Mouse (Mus musculus) yolk sac, embryonic 10.5 days (tissue): ENCODE measurements around the gene Mlana.
A peak's percentile ranks its signal among the peaks of the same experiment; 100 is the strongest.

Source experiments
- DNase-seq: peaks from one replicate; pipeline ENCODE4 v3.0.0-alpha.2; 2017; ENCODE audit warnings: low spot score

The Mlana gene

DNA sequence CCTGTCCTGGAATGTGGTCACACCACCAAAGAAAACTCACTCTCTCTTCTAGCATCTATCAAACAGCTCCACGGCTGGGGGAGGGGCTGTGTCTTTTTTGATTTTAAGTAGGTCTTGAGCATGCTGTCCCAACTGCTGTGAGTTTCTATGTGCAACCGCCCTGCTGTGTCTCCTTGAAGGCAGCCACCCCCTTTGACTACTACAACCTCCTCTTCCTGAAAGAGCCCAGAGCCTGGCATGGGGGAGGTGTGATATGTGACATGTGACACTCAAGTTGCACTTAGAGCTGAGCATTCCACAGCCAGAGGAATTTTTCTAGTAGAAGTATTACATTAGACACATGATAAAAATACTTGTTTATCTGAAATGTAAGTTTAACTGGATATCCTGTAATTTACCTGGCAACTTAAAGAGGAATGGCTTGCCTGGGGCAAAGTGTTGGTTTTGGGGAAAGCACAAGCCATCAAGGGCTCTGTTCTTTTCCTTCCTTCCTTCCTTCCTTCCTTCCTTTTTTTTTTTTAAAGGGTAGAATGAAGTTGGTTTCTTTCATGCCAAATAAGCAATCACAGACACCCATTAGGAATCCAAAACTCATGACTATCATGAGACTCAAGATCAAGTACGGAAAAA lies at the start of gene Mlana:
TSS of gene Mlana (plus strand) at position 580 of the 630 bp plus-strand sequence.
- DNase-seq: no peak

DNA sequence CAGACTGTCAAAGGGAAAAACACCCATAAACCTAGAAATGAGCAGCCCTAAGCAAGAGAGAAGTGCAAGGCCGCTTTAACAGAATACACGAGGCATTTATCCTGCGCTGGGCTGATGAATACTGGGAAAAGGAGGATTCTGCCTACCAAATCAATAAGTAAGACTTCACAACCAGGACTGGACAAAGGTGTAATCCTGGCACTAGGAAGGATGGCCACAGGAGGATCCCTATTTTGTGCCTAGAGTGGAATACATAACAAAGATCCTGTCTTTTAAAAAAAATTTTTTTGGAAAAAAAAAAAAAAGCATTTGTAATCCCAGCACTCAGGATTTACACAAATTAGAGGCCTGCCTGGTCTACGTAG lies 49.1 kb upstream of the Mlana start:
- no peak for DNase-seq

GRCm38 (mm10) chr19:29649683-29650082 lies 47.9 kb upstream of the Mlana start:
- DNase-seq: no peak

DNA sequence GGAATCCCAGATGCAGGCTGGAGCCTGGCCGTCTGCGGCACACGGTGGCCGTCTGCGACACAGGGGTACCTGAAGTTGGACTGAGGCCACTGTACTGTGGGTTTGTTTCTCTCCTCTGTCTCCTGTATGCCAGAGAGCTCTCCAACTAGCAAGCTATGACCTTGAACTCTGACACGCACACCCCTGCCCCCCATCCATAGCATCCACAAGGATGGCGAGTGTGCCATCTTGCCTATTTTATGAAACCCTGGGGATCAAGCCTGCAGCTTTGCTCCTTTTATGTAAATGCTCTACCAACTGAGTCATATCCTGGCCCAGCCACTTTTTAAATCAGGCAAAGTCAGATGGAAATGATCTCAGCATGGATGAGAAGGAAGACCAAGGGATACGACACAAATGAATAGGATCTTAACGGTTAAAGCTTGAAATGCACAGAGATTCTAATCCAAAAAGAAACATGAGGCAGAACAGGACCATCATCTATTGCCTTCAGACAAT lies 43.8 kb upstream of the Mlana start:
- DNase-seq: no peak

DNA sequence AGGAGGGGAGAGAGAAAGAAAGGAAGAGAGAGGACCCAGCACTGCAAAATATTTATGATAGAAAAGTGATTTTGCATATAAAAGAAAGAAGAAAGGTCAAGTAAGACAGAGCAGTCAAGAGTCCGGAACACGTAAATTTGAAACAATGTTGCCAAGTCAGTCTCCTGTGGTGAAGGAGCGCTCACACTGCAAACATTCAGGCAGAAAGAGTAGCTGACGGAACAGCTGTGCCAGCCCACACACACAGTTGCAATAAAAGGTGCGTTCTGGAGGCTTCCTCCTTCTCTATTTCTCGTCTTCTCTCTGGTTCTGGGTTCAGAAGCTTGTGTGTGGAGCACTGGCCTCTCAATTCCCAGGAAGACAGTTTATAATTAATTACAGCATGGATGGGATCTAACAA lies 42.5 kb upstream of the Mlana start:
- DNase-seq: no peak

DNA sequence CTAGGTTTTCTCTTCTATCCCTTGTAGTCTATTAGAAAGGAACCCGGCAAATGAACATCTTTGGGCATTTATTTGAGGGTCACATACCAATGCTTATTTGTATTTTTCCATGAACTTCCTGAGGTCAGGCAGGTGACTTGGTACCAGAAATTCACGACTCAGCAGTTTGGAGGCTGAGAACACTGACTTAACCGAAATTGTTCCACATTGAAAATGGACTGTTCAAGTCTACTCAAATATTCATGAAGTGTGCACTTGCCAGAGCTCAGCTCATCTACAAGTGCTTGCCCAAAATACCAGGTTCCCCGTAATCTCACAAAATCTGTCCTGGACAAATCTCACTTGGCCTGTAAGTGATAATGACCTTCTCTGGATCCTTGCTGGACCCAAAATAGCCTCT lies 41.6 kb upstream of the Mlana start:
- no peak for DNase-seq

DNA sequence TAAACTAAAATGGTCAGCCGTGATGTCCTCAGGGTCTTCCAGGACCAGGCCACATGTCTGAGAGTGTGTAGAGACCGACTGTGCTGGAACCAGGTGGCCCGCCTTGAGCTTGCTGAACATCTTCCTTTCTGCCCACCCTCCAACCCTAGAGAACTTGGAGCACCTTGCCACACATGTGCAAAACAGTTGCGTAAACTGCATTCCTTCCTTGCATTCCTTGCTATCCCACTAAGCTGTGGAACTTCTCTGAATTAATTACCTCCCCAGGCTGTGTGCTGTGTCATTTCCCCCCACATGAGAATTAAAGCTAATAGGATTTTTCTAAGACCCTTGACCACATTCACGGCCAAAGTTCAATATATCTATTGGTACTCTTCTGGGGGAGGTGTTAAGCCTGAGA lies 41.0 kb upstream of the Mlana start:
- no peak for DNase-seq

DNA sequence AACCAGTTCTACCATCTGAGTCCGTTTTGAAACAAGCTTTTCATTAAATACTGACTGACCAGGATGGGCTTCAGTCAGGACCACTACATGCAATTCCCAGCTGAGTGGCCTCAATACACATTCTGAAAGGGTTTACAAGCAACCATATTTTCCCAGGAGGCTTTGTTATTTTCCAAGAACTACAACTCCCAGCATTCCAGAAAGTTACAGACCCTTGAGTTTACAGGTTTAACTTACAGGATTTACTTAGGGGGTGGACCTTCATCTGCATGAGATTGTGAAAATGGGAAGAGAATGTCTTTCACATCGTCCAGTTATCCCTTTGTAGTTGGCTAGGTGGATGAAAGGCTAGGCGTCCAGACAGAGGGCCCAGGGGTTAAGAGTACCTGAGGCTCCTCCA lies 40.6 kb upstream of the Mlana start:
- DNase-seq: no peak

DNA sequence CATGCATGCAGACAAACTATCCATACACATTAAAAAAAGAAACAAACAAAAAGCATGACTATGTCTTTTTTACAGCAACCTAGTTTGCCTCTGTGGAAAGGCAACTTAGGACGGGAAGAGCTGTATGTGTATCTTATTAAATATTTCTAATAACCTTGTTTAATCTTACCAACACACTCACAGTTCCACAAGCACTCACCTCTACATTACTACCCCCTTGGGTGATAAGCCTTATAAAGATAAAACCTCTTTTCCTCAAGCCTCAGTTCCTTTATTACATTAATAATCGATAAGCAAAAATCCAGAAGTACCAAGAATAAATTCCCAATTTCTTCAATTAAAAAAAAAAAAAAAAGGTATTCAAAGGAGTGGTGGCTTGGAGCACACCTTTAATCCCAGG lies 40.1 kb upstream of the Mlana start:
- DNase-seq: no peak

DNA sequence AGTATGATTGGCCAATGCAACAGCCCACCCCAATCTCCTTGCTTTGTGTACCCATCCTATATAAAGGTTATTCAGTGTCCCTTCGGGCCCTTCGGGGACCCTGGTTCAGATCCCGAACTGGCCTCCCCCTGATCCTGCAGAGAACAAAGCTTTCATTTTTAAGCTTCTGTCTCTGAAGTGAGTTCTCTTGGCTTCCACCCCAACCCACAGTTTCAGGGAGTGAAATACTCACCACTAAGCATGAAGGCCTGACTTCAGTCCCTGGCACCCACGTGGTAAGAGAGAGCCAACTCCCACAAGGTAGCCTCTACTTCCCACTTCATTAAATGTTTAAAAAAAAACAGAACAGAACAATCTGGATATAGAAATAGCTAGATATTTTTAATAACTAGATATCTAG lies 38.8 kb upstream of the Mlana start:
- no peak for DNase-seq

DNA sequence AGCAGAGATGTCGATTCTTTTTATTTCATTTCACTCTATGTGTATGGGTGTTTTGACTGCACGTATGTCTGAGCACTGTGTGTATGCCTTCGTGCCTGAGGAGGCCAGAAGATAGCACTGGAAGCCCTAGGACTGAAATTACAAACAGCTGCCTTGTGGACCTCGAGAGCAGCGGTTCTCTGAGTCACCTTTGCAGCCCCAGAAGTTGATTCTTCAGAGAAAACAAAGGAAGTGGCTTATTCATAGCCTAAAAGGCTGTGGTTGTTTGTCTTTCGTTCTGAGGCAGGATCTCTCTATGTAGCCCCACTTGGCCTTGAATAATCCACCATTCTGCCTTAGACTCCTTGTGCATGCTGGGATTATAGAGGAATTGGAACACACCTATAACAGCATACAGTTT lies 37.9 kb upstream of the Mlana start:
- no peak for DNase-seq

- no peak for DNase-seq
Observed at GRCm38 (mm10) chr19:29660835-29661764, 36.5 kb upstream of the Mlana start.

GRCm38 (mm10) chr19:29661974-29662580 lies 35.5 kb upstream of the Mlana start:
- no peak for DNase-seq

GRCm38 (mm10) chr19:29663780-29664179 lies 33.8 kb upstream of the Mlana start:
- no peak for DNase-seq

DNA sequence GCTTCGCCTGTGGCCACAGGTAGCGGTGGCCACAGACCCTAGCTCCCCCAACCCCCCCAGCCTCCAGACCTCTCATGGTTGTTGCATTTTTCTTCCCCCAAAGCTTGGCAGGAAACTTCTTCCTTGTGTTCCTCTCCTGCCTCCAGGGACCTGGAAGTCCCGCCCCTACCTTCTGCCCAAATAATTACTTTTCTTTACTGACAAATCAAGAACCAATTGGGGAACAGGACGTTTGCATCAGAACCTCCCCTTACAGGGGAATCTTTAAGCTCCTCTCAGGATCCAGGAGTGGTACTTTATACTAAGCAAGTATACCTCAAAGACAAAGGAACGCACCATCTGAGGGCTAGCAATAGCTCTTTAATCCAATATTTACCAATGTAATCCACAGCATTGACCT lies 32.7 kb upstream of the Mlana start:
- no peak for DNase-seq

DNA sequence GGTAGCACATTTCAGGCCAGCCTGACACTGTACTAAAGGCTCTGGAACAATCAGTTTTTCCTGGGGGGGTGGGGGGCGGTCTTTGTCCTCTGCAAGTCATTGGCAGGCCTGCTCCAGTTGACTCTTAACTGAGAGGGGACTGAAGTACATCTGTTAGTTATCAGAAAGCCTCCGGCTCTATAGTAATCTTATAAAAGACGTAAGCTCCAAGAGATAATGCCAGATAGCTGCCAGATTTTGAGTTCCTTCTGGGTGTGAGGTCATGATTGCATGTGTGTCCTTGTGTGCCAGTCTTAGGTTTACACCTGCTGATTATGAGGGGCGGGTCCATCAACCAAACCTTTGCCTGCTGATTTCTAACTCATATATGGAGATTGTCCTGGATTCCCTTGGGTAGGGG lies 31.5 kb upstream of the Mlana start:
- DNase-seq: no peak

DNA sequence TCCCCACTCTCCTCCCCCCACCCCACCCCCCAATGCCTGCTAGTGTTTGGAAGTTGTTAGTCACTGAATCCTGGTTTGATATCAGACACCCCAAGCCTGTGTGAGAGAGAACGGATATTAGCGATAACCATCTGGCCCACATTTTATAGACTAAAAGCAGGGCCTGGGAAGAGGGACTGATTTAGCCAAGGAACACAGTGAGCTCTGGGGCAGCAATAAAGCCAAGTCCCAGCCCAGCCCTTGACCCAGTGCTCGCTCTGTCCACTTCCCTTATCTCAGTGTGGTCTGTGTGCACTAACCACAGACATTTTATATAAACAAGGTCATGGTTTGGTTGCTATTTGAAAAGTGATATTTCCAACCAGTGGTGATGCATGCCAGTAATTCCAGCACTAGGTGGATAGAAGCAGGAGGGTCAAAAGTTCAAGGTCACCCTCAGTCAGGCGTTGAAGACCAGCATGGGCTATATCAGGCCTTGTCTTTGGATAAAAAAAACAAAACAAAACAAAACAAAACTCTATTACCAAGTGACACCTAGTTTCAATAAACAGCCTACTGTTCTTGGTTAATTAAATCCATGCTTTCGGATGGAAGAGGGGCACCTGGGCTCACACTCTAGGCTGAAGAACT lies 30.5 kb upstream of the Mlana start:
- DNase-seq: peak; percentile 15

- no peak for DNase-seq
Observed at GRCm38 (mm10) chr19:29668135-29668534, 29.5 kb upstream of the Mlana start.

DNA sequence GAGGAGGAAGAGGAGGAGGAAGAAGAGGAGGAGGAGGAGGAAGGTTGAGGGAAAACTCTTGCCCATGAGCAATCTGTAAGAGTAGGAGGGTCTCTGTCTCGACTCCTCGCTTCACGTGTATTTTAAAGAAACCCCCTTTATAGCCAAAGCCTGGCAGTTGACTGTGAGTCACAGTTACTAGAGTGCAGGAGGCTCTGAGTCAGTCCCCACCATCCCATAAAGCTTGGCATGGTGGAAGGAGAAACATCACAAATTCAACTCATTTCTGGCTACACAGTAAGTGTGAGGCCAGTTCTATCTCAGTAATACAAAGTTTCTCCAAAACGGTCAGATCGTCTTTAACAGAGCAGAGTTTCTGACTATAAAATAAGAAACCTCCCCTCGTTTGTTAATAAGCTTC lies 27.4 kb upstream of the Mlana start:
- DNase-seq: no peak

- DNase-seq: no peak
Observed at GRCm38 (mm10) chr19:29671160-29671559, 26.5 kb upstream of the Mlana start.

GRCm38 (mm10) chr19:29672660-29673059 lies 25.0 kb upstream of the Mlana start:
- no peak for DNase-seq

DNA sequence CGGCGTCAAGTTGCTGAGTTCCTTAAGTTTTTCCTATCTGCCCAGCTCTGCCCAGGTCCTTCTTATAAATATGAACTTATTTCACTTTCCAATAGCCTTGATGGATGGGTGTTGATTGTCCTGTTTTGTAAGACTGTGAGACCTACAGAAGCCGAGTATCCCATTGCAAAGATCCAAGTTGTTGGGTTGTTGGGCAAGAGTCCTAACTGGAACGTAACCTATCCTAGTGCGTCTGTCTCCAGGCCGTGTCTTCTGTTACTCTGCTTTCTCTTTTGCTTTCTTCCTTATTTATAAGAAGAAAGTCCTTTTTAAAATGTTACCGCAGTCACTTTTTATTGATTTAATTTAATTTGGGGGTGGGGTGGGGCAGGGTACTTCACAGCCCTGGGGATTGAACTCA lies 22.7 kb upstream of the Mlana start:
- DNase-seq: no peak
